Mouse (Mus musculus): ENCODE measurements around the gene Rapsn.
"Not testable (repeated sequence)": the region's sequence is repeated elsewhere in the genome, so short reads cannot be mapped to it uniquely, and the experiment has no call there.

Rapsn gene

GRCm38 (mm10) chr2:91035385-91035784, at the start of gene Rapsn:
Gene Rapsn (plus strand): TSS chr2:91035620.
- DNase-seq: peak; percentile 59 to 84

- no peak for DNase-seq
Observed at GRCm38 (mm10) chr2:90986055-90986454, 49.4 kb upstream of the Rapsn start.

GRCm38 (mm10) chr2:91008536-91008935, 26.9 kb upstream of the Rapsn start:
- no peak for DNase-seq

GRCm38 (mm10) chr2:91013881-91014280, 21.5 kb upstream of the Rapsn start:
- DNase-seq: no peak

GRCm38 (mm10) chr2:91015386-91015785, 20.0 kb upstream of the Rapsn start:
- DNase-seq: peak in 1 of 2 experiments; percentile 67

GRCm38 (mm10) chr2:91018061-91018788, 17.2 kb upstream of the Rapsn start:
- DNase-seq: peak; percentile 24 to 50

GRCm38 (mm10) chr2:91019911-91020310, 15.5 kb upstream of the Rapsn start:
- no peak for DNase-seq

GRCm38 (mm10) chr2:91022266-91022665, 13.2 kb upstream of the Rapsn start:
- not testable (repeated sequence) for DNase-seq

- DNase-seq: no peak
Observed at GRCm38 (mm10) chr2:91023131-91023530, 12.3 kb upstream of the Rapsn start.

GRCm38 (mm10) chr2:91023956-91024355, 11.5 kb upstream of the Rapsn start:
- no peak for DNase-seq

GRCm38 (mm10) chr2:91025081-91025516, 10.3 kb upstream of the Rapsn start:
- no peak for DNase-seq

GRCm38 (mm10) chr2:91026491-91026890, 8.9 kb upstream of the Rapsn start:
- no peak for DNase-seq

- DNase-seq: peak; percentile 49 to 60
Observed at GRCm38 (mm10) chr2:91027391-91028214, 7.8 kb upstream of the Rapsn start.

- DNase-seq: no peak
Observed at GRCm38 (mm10) chr2:91031216-91031615, 4.2 kb upstream of the Rapsn start.

- no peak for DNase-seq
Observed at GRCm38 (mm10) chr2:91033000-91033399, 2.4 kb upstream of the Rapsn start.

GRCm38 (mm10) chr2:91041786-91042185, 6.4 kb downstream of the Rapsn start:
- no peak for DNase-seq

GRCm38 (mm10) chr2:91042651-91043398, 7.4 kb downstream of the Rapsn start:
- no peak for DNase-seq

GRCm38 (mm10) chr2:91044727-91045126, 9.3 kb downstream of the Rapsn start:
- no peak for DNase-seq

GRCm38 (mm10) chr2:91045805-91046204, 10.4 kb downstream of the Rapsn start:
- DNase-seq: not testable (repeated sequence)

GRCm38 (mm10) chr2:91047359-91047758, 11.9 kb downstream of the Rapsn start:
- peak; percentile 21 to 60 for DNase-seq

- no peak for DNase-seq
Observed at GRCm38 (mm10) chr2:91051917-91052316, 16.5 kb downstream of the Rapsn start.

- DNase-seq: no peak
Observed at GRCm38 (mm10) chr2:91052752-91053151, 17.3 kb downstream of the Rapsn start.
